Mouse (Mus musculus) olfactory bulb, adult 2 months (tissue): ENCODE results near the gene Slc26a8.

Source experiments
- CTCF ChIP-seq: fragments of 200-500 bp; IDR thresholded peaks from 2 replicates; pipeline ENCODE4 v1.5.1; 2012; ENCODE audit warnings: low read depth, mild to moderate bottlenecking, low read length, moderate library complexity; ENCODE audit not compliant: insufficient read depth
- POLR2A ChIP-seq: fragments of 200-500 bp; IDR thresholded peaks from 2 replicates; pipeline ENCODE4 v1.6.1; 2012; ENCODE audit warnings: mild to moderate bottlenecking, low read depth, low read length, moderate library complexity; ENCODE audit not compliant: insufficient read depth

DNA sequence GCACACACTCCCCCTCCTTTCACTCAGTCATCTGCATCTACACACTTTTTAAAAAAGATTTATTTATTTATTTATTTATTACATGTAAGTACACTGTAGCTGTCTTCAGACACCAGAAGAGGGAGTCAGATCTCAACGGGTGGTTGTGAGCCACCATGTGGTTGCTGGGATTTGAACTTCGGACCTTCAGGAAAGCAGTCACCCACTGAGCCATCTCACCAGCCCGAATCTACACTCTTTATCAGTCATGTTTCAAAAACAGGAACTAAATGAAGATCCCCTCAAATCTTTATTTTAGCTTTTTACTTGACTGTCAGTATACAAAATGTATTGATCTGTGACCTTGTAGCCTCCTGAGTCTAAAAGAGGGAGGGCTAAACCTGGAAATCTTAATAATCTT is 80.5 kb downstream of the Slc26a8 start:
- TF ChIP-seq POLR2A (no peak), CTCF (no peak)
